Mouse (Mus musculus) CH12.LX (cell line): ENCODE results near the gene Tnfrsf18. TPM values are rescaled to one million over a fixed set of nuclear protein-coding genes. Genes with fewer than 3 reads are reported as not detected.

Experiments used
- DNase-seq: peaks from one replicate; pipeline ENCODE4 v3.0.0-alpha.2; 2013; ENCODE audit errors: extremely low read depth
- H3K27ac ChIP-seq: 2 replicates; pipeline ENCODE4 v1.5.1; 2012; ENCODE audit warnings: low read depth, mild to moderate bottlenecking, control low read depth, moderate library complexity; ENCODE audit not compliant: insufficient read depth
- H3K27me3 ChIP-seq: replicated peaks from 2 replicates; pipeline ENCODE3; 2012; ENCODE audit warnings: inconsistent platforms
- H3K36me3 ChIP-seq, 2 experiments: replicated peaks in 1 of 2; 2 replicates each; pipeline versions ENCODE3 to v1.6.1; 2012; ENCODE audit warnings: inconsistent platforms in 1 of 2, low read length in 1 of 2, mild to moderate bottlenecking in 1 of 2, mixed read lengths in 1 of 2, moderate library complexity in 1 of 2; ENCODE audit not compliant: control insufficient read depth in 1 of 2, insufficient read depth in 1 of 2
- H3K4me1 ChIP-seq, 2 experiments: 2 replicates each; pipeline ENCODE4 v1.6.1; 2012; ENCODE audit warnings: inconsistent platforms in 1 of 2, moderate library complexity in 1 of 2; ENCODE audit not compliant: insufficient read depth in 2 of 2, control insufficient read depth in 1 of 2
- H3K4me2 ChIP-seq: 2 replicates; pipeline ENCODE4 v1.6.1; 2012; ENCODE audit warnings: low read depth, mild to moderate bottlenecking, control low read depth; ENCODE audit not compliant: poor library complexity, insufficient read depth, severe bottlenecking
- H3K4me3 ChIP-seq, 3 experiments: fragments of 150-350 bp in 1 of 3; sonication (generic) in 1 of 3; replicated peaks in 1 of 3; 2 replicates each; pipeline versions ENCODE3 to v1.5.1; 2011 to 2012; ENCODE audit warnings: low read depth in 2 of 3, low read length in 2 of 3, mild to moderate bottlenecking in 2 of 3, moderate library complexity in 2 of 3, control low read depth in 1 of 3, improper control_type of control experiment in 1 of 3, inconsistent platforms in 1 of 3, mixed read lengths in 1 of 3; ENCODE audit not compliant: poor library complexity in 1 of 3
- H3K79me2 ChIP-seq: replicated peaks from 2 replicates; pipeline ENCODE4 v1.6.1; 2012; ENCODE audit warnings: mild to moderate bottlenecking, moderate library complexity; ENCODE audit not compliant: control insufficient read depth, poor library complexity, insufficient read depth, severe bottlenecking; ENCODE audit errors: extremely low read depth
- H3K9ac ChIP-seq: 2 replicates; pipeline ENCODE4 v1.6.1; 2012; ENCODE audit warnings: low read depth, mild to moderate bottlenecking, control low read depth, moderate library complexity; ENCODE audit not compliant: insufficient read depth
- H3K9me3 ChIP-seq: replicated peaks from 2 replicates; pipeline ENCODE3; 2012; ENCODE audit warnings: low read length, inconsistent platforms, mixed read lengths
- BHLHE40 ChIP-seq: IDR thresholded peaks from 2 replicates; pipeline ENCODE4 v1.6.1; 2011; ENCODE audit warnings: mild to moderate bottlenecking, low read depth, low read length, improper control_type of control experiment
- CHD1 ChIP-seq: IDR thresholded peaks from 2 replicates; pipeline ENCODE4 v1.6.1; 2012; ENCODE audit warnings: low read depth, low read length, improper control_type of control experiment, inconsistent platforms
- CTCF ChIP-seq, 2 experiments: IDR thresholded peaks in 1 of 2; conservative IDR thresholded peaks in 1 of 2; 2 replicates each; pipeline ENCODE4 v1.5.1; 2011 to 2012; ENCODE audit warnings: low read depth in 2 of 2, low read length in 2 of 2, improper control_type of control experiment in 1 of 2, inconsistent platforms in 1 of 2, mild to moderate bottlenecking in 1 of 2, moderate library complexity in 1 of 2
- E2F4 ChIP-seq: IDR thresholded peaks from 2 replicates; pipeline ENCODE4 v1.6.1; 2011; ENCODE audit warnings: low read depth, low read length, improper control_type of control experiment; ENCODE audit not compliant: insufficient replicate concordance
- ELF1 ChIP-seq: IDR thresholded peaks from 2 replicates; pipeline ENCODE4 v1.6.1; 2014; ENCODE audit warnings: low read depth, mild to moderate bottlenecking, inconsistent platforms, low read length, improper control_type of control experiment
- EP300 ChIP-seq: IDR thresholded peaks from 2 replicates; pipeline ENCODE4 v1.6.1; 2011; ENCODE audit warnings: low read length, improper control_type of control experiment
- ETS1 ChIP-seq: conservative IDR thresholded peaks from 2 replicates; pipeline ENCODE4 v1.6.1; 2012; ENCODE audit warnings: low read depth, mild to moderate bottlenecking, inconsistent platforms, low read length, improper control_type of control experiment, moderate library complexity
- HCFC1 ChIP-seq: IDR thresholded peaks from 2 replicates; pipeline ENCODE4 v1.6.1; 2012; ENCODE audit warnings: low read depth, mild to moderate bottlenecking, inconsistent platforms, low read length, improper control_type of control experiment
- IRF4 ChIP-seq: IDR thresholded peaks from 2 replicates; pipeline ENCODE4 v1.6.1; 2014; ENCODE audit warnings: low read depth, mild to moderate bottlenecking, inconsistent platforms, low read length, improper control_type of control experiment
- JUN ChIP-seq: IDR thresholded peaks from 2 replicates; pipeline ENCODE4 v1.6.1; 2011; ENCODE audit warnings: low read depth, mild to moderate bottlenecking, low read length, improper control_type of control experiment, moderate library complexity; ENCODE audit not compliant: insufficient read depth
- JUND ChIP-seq: conservative IDR thresholded peaks from 2 replicates; pipeline ENCODE4 v1.6.1; 2011; ENCODE audit warnings: low read depth, low read length, improper control_type of control experiment
- KAT2A ChIP-seq: IDR thresholded peaks from 2 replicates; pipeline ENCODE4 v1.6.1; 2012; ENCODE audit warnings: low read length, improper control_type of control experiment, inconsistent platforms; ENCODE audit not compliant: insufficient replicate concordance
- MAFK ChIP-seq: IDR thresholded peaks from 2 replicates; pipeline ENCODE4 v1.6.1; 2011; ENCODE audit warnings: low read length, improper control_type of control experiment; ENCODE audit not compliant: insufficient replicate concordance
- MAX ChIP-seq: IDR thresholded peaks from 2 replicates; pipeline ENCODE4 v1.6.1; 2011; ENCODE audit warnings: low read length, improper control_type of control experiment
- MAZ ChIP-seq: IDR thresholded peaks from 2 replicates; pipeline ENCODE4 v1.6.1; 2012; ENCODE audit warnings: low read depth, mild to moderate bottlenecking, inconsistent platforms, low read length, improper control_type of control experiment, moderate library complexity
- MYC ChIP-seq: IDR thresholded peaks from 2 replicates; pipeline ENCODE4 v1.6.1; 2011; ENCODE audit warnings: low read depth, mild to moderate bottlenecking, improper control_type of control experiment, low read length
- NRF1 ChIP-seq: IDR thresholded peaks from 2 replicates; pipeline ENCODE4 v1.6.1; 2014; ENCODE audit warnings: low read depth, mild to moderate bottlenecking, inconsistent platforms, low read length, improper control_type of control experiment, moderate library complexity
- PAX5 ChIP-seq: IDR thresholded peaks from 2 replicates; pipeline ENCODE4 v1.6.1; 2012; ENCODE audit warnings: low read length, inconsistent platforms, mixed read lengths
- POLR2A ChIP-seq: IDR thresholded peaks from 2 replicates; pipeline ENCODE4 v1.6.1; 2011; ENCODE audit warnings: low read depth, mild to moderate bottlenecking, improper control_type of control experiment, low read length
- POLR2AphosphoS2 ChIP-seq: IDR thresholded peaks from 2 replicates; pipeline ENCODE4 v1.6.1; 2011; ENCODE audit warnings: low read depth, low read length, improper control_type of control experiment
- RAD21 ChIP-seq: IDR thresholded peaks from 2 replicates; pipeline ENCODE4 v1.6.1; 2011; ENCODE audit warnings: low read depth, mild to moderate bottlenecking, low read length, improper control_type of control experiment, moderate library complexity
- RCOR1 ChIP-seq: conservative IDR thresholded peaks from 2 replicates; pipeline ENCODE4 v1.6.1; 2012; ENCODE audit warnings: low read depth, mild to moderate bottlenecking, inconsistent platforms, low read length, improper control_type of control experiment
- SIN3A ChIP-seq: IDR thresholded peaks from 2 replicates; pipeline ENCODE4 v1.6.1; 2012; ENCODE audit warnings: low read length, improper control_type of control experiment, inconsistent platforms
- SMC3 ChIP-seq: IDR thresholded peaks from 2 replicates; pipeline ENCODE4 v1.6.1; 2011; ENCODE audit warnings: low read depth, low read length, improper control_type of control experiment
- UBTF ChIP-seq: IDR thresholded peaks from 2 replicates; pipeline ENCODE4 v1.6.1; 2012; ENCODE audit warnings: low read depth, mild to moderate bottlenecking, inconsistent platforms, low read length, improper control_type of control experiment, moderate library complexity
- USF1 ChIP-seq: IDR thresholded peaks from 2 replicates; pipeline ENCODE4 v1.6.1; 2014; ENCODE audit warnings: low read depth, mild to moderate bottlenecking, inconsistent platforms, low read length, improper control_type of control experiment
- ZC3H11A ChIP-seq: IDR thresholded peaks from 2 replicates; pipeline ENCODE4 v1.6.1; 2012; ENCODE audit warnings: low read depth, mild to moderate bottlenecking, inconsistent platforms, low read length, improper control_type of control experiment
- ZMIZ1 ChIP-seq: IDR thresholded peaks from 2 replicates; pipeline ENCODE4 v1.6.1; 2012; ENCODE audit warnings: low read depth, mild to moderate bottlenecking, inconsistent platforms, low read length, improper control_type of control experiment
- ZNF384 ChIP-seq: IDR thresholded peaks from 2 replicates; pipeline ENCODE4 v1.6.1; 2012; ENCODE audit warnings: low read depth, low read length, improper control_type of control experiment, inconsistent platforms
- dilution Hi-C: fragments of 300-500 bp; cut with MboI; formaldehyde crosslinking; loops from 2 replicates; pipeline ENCODE4 v1.14.3; 2020; ENCODE audit warnings: low sequenced_read_pairs; ENCODE audit not compliant: extremely low pct_unique_long_range_greater_than_20kb, extremely low pct_ligation_motif_present
- in situ Hi-C: fragments of 300-500 bp; cut with MboI; formaldehyde crosslinking; loops from 3 replicates; pipeline ENCODE4 v1.14.3; 2019; ENCODE audit warnings: low sequenced_read_pairs, low pct_ligation_motif_present, low pct_unique_long_range_greater_than_20kb, mixed read lengths
- polyA plus RNA-seq: library from polyadenylated mRNA; unstranded; fragments of >175 nt; gene quantifications from 2 replicates; pipeline ENCODE4 v1.2.1, GENCODE M21; 2012; ENCODE audit warnings: low read depth; ENCODE audit not compliant: insufficient read length
- total RNA-seq, 2 experiments: library from RNA; depleted of rRNA; stranded (reverse); fragments of 300-350 nt in 1 of 2; fragments of >200 nt in 1 of 2; gene quantifications; 2 replicates each; pipeline ENCODE4 v1.2.3; 2012 to 2014

Tnfrsf18 gene
- total and polyA plus RNA-seq, 3 experiments = 48.4 to 76.1 (median 50.7) TPM

GRCm38 (mm10) chr4:156019771-156020170 is 6.2 kb upstream of the Tnfrsf18 start:
- TF ChIP-seq UBTF (no peak), SIN3A (no peak), USF1 (no peak), PAX5 (no peak), ETS1 (no peak), HCFC1 (no peak)
- Histone ChIP-seq H3K4me3 (no peak overlapping the region), H3K4me1 (peaks cover 10 to 50% of the 10 kb centered on the region in 2 experiments), H3K4me2 (no peak overlapping the region), H3K36me3 (peaks cover 18 to 38% of the 10 kb centered on the region in 2 experiments), H3K9me3 (no peaks in the 10 kb centered on the region), H3K79me2 (no peaks in the 10 kb centered on the region), H3K9ac (no peak overlapping the region), H3K27me3 (no peaks in the 10 kb centered on the region), H3K27ac (no peak overlapping the region)
- in situ Hi-C loops = no loop called here
- no peak for DNase-seq
- dilution Hi-C loops = no loop called here

DNA sequence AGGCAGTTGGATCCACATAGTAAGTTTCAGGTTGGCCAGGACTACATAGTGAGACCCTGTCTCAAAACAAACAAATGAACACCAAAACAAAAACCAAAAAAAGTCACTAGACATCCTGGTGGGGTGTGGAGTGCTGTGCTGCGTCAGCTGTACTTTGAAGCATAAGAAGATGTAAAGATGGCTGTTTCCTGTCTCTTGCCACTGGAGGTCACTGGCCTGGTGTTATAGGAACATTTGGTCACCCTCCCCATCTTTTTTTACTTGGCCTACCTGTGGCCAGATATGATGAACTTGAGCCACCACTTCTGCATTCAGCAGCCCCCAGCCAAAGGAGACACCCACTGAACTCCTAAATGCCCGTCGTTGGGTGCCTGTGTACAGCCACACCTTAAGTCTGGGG is 4.6 kb upstream of the Tnfrsf18 start:
- dilution Hi-C loops (no loop called here), in situ Hi-C loops (no loop called here)
- Histone ChIP-seq H3K9me3 (no peaks in the 10 kb centered on the region), H3K27me3 (no peaks in the 10 kb centered on the region), H3K4me2 (peak overlapping the region; percentile 35), H3K4me3 (peak overlapping the region in 2 of 3 experiments; percentile 38 to 44), H3K9ac (peak overlapping the region; percentile 38; the same call in 1 of the 2 replicates), H3K36me3 (peaks cover 1 to 21% of the 10 kb centered on the region in 2 experiments), H3K79me2 (no peaks in the 10 kb centered on the region), H3K27ac (peak overlapping the region; percentile 92), H3K4me1 (peaks cover 10 to 49% of the 10 kb centered on the region in 2 experiments)
- TF ChIP-seq E2F4 (no peak), ZNF384 (no peak), RAD21 (peak; percentile 15), MYC (no peak), NRF1 (no peak), BHLHE40 (no peak), ZMIZ1 (no peak), JUND (no peak), ETS1 (no peak), CHD1 (0 out of 2 replicates have a peak, but pooled peaks have one; percentile 33), JUN (no peak), RCOR1 (no peak), CTCF (conservative IDR thresholded peaks at IDR 0.05 in 1 of 2, IDR thresholded peaks at IDR 0.05 in 1 of 2; ENCODE audit: low read depth in 2 of 2, low read length in 2 of 2) (peak in 1 of 2 experiments; percentile 39; a peak in 1 of 4 replicates), SMC3 (no peak; the same call in 1 of the 2 replicates), KAT2A (no peak), POLR2A (no peak), MAZ (no peak), ZC3H11A (no peak), MAFK (no peak), MAX (no peak), ELF1 (no peak), IRF4 (no peak), PAX5 (no peak), EP300 (no peak), POLR2AphosphoS2 (no peak)
- no peak for DNase-seq
